Mouse (Mus musculus) T-helper 17 cell (primary cell): Measurements from ENCODE around the gene Gm10198.

Source experiments
- in situ Hi-C, 2 experiments: fragments of 300-600 bp; cut with MboI, MseI; formaldehyde crosslinking; loops; 1 replicate in 1 of 2; 2 replicates in 1 of 2; pipeline ENCODE4 v1.15.1; 2025; ENCODE audit warnings: high pct_unique_total_duplicates in 2 of 2

Gm10198 gene

DNA sequence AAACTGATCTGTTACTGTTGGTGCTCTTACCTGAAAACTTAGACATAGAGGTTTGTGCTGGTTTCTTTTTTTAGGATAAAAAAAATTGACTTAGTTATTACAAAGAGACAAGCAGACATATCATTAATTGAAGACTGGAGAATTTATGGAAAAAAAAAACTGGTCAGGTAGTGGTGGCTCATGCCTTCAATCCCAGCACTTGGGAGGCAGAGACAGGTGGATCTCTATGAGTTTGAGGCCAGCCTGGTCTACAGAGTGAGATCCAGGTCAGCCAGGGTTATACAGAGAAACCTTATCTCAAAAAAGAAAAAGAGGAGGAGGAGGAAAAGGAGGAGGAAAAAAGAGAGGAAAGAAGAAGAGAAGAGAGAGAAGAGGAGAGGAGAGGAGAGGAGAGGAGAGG is at the start of gene Gm10198:
Gene Gm10198, plus strand, starts transcription at position 301 of the 400 bp plus-strand sequence.
- in situ Hi-C loops = no loop called here

DNA sequence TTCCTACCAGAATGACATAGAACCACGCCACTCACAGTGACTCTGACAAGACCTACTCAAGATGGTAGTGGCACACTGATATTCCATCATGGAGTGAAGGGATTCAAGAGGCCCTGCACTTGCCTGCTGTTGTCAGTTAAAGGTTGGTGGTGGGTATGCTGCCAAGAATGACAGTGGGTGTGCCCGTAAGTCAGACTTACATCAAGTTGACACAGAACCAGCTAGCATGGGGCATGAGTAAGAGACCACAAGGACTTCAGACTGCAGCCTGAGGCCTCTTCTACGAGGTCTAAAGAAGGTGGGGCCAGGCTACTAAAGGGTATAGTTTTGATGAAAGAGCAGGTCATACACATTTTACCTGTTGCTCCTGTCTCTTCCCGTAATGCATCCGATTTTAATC is 47.3 kb upstream of the Gm10198 start:
- in situ Hi-C loops = loop anchor here (10.0 to 25.0 kb wide), 2 partner anchors 717 to 720 kb away; no protein-coding TSS in a partner anchor

DNA sequence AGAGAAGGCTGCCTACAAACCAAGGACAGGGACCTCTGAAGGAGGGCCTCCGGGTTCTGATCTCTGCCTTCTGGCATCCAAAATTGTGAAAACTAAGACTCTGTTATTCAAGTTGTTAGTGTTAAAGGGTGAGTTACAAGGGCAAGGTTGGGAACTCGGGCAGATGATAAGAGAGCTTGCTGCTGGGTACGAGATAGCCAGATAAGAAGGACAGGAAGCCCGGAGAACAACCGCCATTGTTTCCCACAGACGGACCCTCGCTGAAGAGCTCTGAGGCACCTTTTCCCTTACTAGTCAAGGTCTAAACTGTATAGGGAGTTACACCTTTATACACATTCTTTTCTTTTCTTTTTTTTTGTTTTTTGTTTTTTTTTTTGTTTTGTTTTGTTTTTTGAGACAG is 39.8 kb upstream of the Gm10198 start:
- in situ Hi-C loops = no loop called here

DNA sequence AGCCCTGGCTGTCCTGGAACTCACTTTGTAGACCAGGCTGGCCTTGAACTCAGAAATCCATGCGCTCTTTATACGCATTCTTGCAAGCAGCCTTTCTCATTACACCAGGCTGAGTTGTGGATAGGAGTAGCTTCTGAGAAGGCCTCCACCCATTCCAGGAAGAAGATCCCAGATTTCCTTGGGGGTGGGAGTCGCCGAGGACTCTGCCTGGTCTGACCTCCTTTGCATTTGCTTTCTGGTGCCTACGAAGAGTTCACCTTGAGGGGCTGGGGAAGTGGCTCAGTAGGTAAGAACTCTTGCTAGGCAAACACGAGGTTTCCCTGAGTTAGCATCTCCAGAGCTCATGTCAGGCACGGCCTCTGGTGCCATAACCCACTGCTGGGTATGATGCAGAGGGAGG is 39.4 kb upstream of the Gm10198 start:
- in situ Hi-C loops = no loop called here

- in situ Hi-C loops = no loop called here
Measured at GRCm38 (mm10) chr13:111553941-111554340, 38.6 kb upstream of the Gm10198 start.

DNA sequence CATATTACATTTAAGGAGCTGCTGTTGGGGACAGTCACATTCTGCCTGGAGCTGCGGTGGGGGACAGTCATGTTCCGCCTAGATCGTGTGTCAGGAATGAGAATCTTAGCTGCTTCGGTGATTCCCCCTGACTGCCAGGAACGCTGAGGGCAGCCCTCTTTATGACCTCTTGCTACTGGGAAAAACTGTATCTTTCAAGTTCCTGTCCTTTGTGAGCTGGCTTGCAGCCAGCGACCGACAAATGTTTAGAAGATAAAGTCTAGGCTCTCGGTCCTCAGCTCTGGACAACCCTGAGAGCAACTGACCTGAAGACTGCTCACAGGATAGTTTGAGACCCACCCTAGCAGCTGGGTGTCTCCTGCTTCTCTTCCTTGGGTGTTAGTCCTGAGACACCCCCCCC is 37.3 kb upstream of the Gm10198 start:
- in situ Hi-C loops = no loop called here

DNA sequence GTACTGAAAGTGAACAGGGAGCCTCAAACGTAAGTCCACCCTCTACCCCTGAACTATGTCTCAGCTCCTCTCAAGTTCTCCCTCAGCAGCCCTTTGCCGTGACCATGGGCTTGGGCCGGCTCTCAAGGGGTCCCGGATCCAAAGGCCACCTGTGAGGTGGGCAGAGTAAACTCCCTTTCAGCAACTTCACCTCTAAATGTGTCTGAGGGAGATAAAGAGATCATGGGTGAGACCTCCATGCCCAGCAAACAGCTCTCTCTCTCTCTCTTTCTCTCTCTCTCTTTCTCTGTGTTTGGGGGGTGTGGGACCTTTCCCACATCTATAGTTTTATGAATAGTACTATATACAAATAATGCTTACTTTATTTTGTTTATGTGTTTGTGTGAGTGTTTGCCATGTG is 36.2 kb upstream of the Gm10198 start:
- in situ Hi-C loops = no loop called here

- in situ Hi-C loops = no loop called here
Measured at GRCm38 (mm10) chr13:111560152-111560551, 32.4 kb upstream of the Gm10198 start.

GRCm38 (mm10) chr13:111562595-111562994 is 30.0 kb upstream of the Gm10198 start:
- in situ Hi-C loops = no loop called here

DNA sequence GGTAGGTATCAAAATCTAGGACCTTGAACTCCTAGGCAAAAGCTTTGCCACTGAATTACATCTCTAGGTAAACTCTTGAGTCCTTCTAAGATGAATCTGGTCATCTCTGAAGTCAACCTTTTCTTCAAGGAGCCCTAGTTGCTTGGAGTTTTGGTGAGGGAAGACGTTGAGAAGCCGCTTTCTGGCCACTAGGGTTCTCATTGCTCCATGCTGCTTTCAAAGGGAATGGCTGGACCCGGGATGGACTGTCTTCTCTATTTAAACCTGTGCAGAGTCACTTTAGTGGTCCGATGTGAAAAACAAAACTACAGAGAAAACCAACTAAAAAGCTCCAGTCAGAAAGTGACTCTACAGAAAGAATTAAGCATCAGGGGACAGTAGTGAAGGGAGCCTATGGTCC is 18.4 kb upstream of the Gm10198 start:
- in situ Hi-C loops = no loop called here

DNA sequence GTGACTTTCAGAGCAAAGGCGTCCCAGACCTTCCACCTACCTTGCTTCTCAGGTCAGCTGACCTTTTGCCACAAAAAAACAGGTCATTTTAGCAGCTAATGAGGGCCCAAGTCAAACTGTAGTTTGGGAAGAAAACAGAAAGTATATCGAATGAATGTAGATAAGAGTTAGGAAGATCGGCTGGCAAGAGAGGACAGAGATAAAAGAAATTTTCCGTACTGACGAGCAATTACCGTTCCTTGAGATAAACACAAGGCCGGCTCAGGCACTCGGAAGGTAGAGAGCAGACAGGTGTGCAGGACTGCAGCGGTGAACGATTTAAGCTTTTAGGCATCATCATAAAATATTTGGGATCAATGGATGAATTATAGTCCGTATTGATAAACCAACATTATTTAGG is 15.4 kb upstream of the Gm10198 start:
- in situ Hi-C loops = no loop called here

GRCm38 (mm10) chr13:111580054-111580453 is 12.5 kb upstream of the Gm10198 start:
- in situ Hi-C loops = no loop called here

- in situ Hi-C loops = no loop called here
Measured at GRCm38 (mm10) chr13:111598111-111598510, 5.5 kb downstream of the Gm10198 start.

DNA sequence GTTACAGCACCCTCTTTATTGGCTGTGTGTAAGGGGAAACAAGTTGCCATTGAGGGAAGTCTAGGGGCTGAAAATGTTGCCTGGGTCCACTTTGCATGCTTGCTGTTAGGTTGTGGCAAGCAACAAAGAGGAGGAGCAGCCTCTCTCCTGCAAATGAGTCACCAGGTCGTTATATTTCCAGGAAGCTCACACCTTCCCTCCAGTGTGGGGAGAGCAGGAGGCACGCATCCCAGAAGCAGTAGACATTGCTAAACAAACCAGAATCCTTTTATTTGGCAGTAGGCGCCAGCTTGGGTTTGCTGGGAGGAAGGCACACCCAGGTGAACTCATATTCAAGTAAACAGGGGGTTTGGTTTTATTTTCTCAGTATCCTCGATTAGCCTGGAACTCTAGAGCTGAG is 8.8 kb downstream of the Gm10198 start:
- in situ Hi-C loops = no loop called here

- in situ Hi-C loops = no loop called here
Measured at GRCm38 (mm10) chr13:111604826-111605225, 12.2 kb downstream of the Gm10198 start.

GRCm38 (mm10) chr13:111616168-111617125 is 23.9 kb downstream of the Gm10198 start:
- in situ Hi-C loops = no loop called here

DNA sequence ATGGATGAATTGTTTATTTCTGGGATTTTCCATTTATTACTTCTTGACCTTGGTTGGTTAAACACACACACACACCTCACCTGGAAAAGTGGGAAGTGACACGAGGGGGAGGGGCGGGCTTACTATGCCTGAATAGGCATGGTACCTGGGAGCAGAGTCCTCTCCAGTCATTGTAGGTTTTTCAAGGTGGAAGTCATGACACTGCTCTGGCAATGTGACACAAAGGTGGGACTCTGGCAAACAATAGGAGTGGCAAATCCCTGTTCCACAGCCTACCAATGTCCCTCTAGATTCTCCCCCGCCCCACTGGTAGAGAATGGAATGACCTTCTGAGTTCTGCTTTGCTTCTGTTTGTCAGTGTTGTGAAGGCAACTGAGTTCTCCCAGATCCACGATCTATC is 27.8 kb downstream of the Gm10198 start:
- in situ Hi-C loops = no loop called here

GRCm38 (mm10) chr13:111622425-111622824 is 29.8 kb downstream of the Gm10198 start:
- in situ Hi-C loops = no loop called here

DNA sequence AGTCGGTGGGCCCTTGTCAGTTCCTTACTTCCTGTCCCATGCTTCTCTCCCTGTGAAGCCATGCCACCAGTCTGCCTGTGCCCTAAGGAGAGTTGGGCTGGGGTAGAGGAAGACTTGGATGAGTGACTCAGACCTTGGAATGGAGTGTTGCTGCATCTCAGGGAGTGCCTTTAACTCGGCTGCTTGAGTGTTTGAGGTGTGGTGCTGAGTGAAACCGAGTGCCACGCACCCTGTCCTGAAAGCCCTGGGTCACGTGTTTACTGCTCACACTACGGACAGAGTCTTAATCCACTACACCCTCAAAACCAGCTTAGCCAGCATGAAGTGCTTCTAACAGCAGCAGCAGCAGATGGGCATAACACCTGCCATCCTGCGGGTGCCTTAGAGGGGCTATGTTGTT is 30.5 kb downstream of the Gm10198 start:
- in situ Hi-C loops = no loop called here

GRCm38 (mm10) chr13:111624115-111624514 is 31.5 kb downstream of the Gm10198 start:
- in situ Hi-C loops = no loop called here

- in situ Hi-C loops = no loop called here
Measured at GRCm38 (mm10) chr13:111634163-111635160, 41.9 kb downstream of the Gm10198 start.

DNA sequence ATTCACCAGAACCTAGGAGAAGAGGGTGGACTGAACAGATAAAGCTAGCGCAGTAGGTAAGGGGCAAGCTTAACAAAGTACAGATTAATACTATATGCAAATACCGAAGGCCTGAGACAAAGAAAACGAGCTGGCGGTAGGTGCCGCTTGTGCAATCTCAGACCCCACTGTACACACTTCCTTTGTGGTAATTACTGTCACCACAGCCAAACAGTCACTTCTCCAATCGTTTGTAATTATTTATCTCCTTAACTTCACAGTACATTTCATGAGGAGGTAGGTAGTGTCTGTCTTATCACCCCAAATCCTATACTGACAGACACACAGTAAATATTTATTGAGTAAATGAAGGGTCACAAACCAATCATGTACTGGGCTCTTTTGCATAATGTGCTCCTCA is 47.7 kb downstream of the Gm10198 start:
- in situ Hi-C loops = no loop called here
